Mouse (Mus musculus) heart, embryonic 15.5 days (tissue): ENCODE measurements around the gene Rnf187. TPM values are rescaled to one million over a fixed set of nuclear protein-coding genes. Genes with fewer than 3 reads are reported as not detected.
"Not testable (repeated sequence)": the region's sequence is repeated elsewhere in the genome, so short reads cannot be mapped to it uniquely, and the experiment has no call there.

Experiments used
- ATAC-seq: fragments of 200-750 bp; cut with Nextera tagmentation; replicated peaks from 2 replicates; pipeline ENCODE4 v1.8.0; 2017; ENCODE audit warnings: low read depth, moderate TSS enrichment; ENCODE audit not compliant: insufficient number of reproducible peaks, insufficient read depth, low FRiP score
- H3K27ac ChIP-seq: fragments of 300-500 bp; sonication (generic); 2 replicates; pipeline ENCODE4 v1.5.1; 2015; ENCODE audit warnings: mild to moderate bottlenecking, inconsistent platforms
- H3K27me3 ChIP-seq: fragments of 300-500 bp; sonication (generic); 2 replicates; pipeline ENCODE4 v1.6.1; 2015; ENCODE audit warnings: inconsistent platforms
- H3K36me3 ChIP-seq: fragments of 300-500 bp; sonication (generic); 2 replicates; pipeline ENCODE4 v1.6.1; 2015; ENCODE audit warnings: mild to moderate bottlenecking, inconsistent platforms
- H3K4me1 ChIP-seq: fragments of 300-500 bp; sonication (generic); replicated peaks from 2 replicates; pipeline ENCODE4 v1.6.1; 2015; ENCODE audit warnings: inconsistent platforms
- H3K4me2 ChIP-seq: fragments of 300-500 bp; sonication (generic); 2 replicates; pipeline ENCODE4 v1.6.1; 2015; ENCODE audit warnings: inconsistent platforms, mild to moderate bottlenecking, moderate library complexity
- H3K4me3 ChIP-seq: fragments of 300-500 bp; sonication (generic); 2 replicates; pipeline ENCODE4 v1.5.1; 2015; ENCODE audit warnings: mild to moderate bottlenecking, inconsistent platforms
- H3K9ac ChIP-seq: fragments of 300-500 bp; sonication (generic); 2 replicates; pipeline ENCODE4 v1.6.1; 2015; ENCODE audit warnings: mild to moderate bottlenecking, inconsistent platforms
- H3K9me3 ChIP-seq: fragments of 300-500 bp; sonication (generic); replicated peaks from 2 replicates; pipeline ENCODE4 v1.6.1; 2016; ENCODE audit warnings: inconsistent platforms
- WGBS: fragments of 180-500 bp; shearing (Covaris S2); methylation state at CpG from one replicate; pipeline ENCODE4 v1.1.7; 2015; ENCODE audit warnings: mixed read lengths; 5-methylcytosine and 5-hydroxymethylcytosine counted together
- polyA plus RNA-seq: library from polyadenylated mRNA; unstranded; fragments of >200 nt; fragmentation: Nextera tagmentation; extraction: Ambion mirVana; gene quantifications from 2 replicates; pipeline ENCODE4 v1.2.1, GENCODE M21; 2015

Rnf187 gene
- polyA plus RNA-seq, 1 experiment from 2014 or later: 170 TPM

GRCm38 (mm10) chr11:58954170-58954419 lies 15.4 kb upstream of the Rnf187 start:
- peak overlapping the region; percentile 77 for H3K9ac ChIP-seq
- H3K4me2 ChIP-seq: peak overlapping the region; percentile 94
- under 1% methylated on average over 17 of the region's 17 CpGs for WGBS
- peaks cover 16% of the 10 kb centered on the region for H3K27me3 ChIP-seq
- H3K9me3 ChIP-seq, H3K36me3 ChIP-seq: not testable (repeated sequence)
- H3K4me1 ChIP-seq: peaks cover 43% of the 10 kb centered on the region
- 0 out of 2 replicates have a peak, but pooled peaks have one; percentile 10 for ATAC-seq
- H3K27ac ChIP-seq: peak overlapping the region; percentile 100
- peak overlapping the region; percentile 86 for H3K4me3 ChIP-seq

DNA sequence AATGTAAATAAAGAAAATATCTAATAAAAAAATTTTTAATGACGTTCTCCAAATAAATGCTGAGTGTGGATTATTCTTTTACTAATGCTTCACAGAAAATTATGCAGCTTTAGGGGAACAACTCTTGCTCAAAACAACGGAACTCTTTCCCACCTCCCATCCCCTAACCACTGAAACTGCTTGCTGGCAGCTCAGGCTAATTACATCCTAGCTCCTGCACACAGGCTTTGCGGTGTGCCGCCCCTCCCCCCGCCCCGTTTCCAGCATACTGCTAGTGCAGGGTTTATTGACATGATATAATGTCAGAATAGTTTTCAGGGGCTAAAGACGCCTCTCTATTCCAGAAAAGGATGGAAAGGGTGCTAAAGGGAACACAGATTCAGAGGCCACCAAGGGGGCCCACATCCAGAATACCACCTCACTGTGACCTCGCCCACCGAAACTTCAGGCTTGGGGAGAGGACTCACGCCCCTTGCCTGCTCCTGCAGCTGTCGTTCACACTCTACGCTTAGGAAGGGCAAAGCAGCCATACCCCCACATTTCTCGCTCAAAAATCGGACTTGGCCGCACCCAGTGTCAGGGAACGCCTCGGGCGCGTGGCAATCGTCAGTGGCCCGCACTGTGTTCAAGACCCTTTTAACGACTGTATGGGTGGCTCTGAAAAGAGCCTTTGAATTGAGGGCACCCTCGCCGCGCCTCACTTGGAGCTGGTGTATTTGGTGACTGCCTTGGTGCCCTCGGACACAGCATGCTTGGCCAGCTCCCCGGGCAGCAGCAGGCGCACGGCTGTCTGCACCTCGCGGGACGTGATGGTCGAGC lies 14.8 kb upstream of the Rnf187 start:
- ATAC-seq: peak; percentile 8
- Histone ChIP-seq H3K4me2 (peak overlapping the region; percentile 94), H3K4me3 (peak overlapping the region; percentile 86), H3K27ac (peak overlapping the region; percentile 100), H3K9ac (peak overlapping the region; percentile 77), H3K4me1 (peaks cover 42% of the 10 kb centered on the region), H3K36me3 (0 out of 2 replicates have a peak, but pooled peaks cover 4% of the 10 kb centered on the region), H3K9me3 (no peaks in the 10 kb centered on the region), H3K27me3 (peaks cover 16% of the 10 kb centered on the region)
- under 1% methylated on average over 33 of the region's 33 CpGs for WGBS

GRCm38 (mm10) chr11:58951210-58951609 lies 12.5 kb upstream of the Rnf187 start:
- WGBS: 80% methylated on average over 5 of the region's 5 CpGs
- ATAC-seq: no peak
- Histone ChIP-seq H3K9ac (no peak overlapping the region), H3K4me2 (no peak overlapping the region), H3K4me3 (no peak overlapping the region), H3K27ac (no peak overlapping the region), H3K36me3 (no peaks in the 10 kb centered on the region), H3K4me1 (peaks cover 33% of the 10 kb centered on the region), H3K27me3 (peaks cover 23% of the 10 kb centered on the region), H3K9me3 (no peaks in the 10 kb centered on the region)

- no peak; the same call in 1 of the 2 replicates for ATAC-seq
- H3K36me3 ChIP-seq: no peaks in the 10 kb centered on the region
- H3K27me3 ChIP-seq: peaks cover 23% of the 10 kb centered on the region
- peak overlapping the region; percentile 77 for H3K4me2 ChIP-seq
- H3K27ac ChIP-seq: peak overlapping the region; percentile 78; the same call in 1 of the 2 replicates
- WGBS: 18% methylated on average over 20 of the region's 20 CpGs
- H3K4me1 ChIP-seq: peaks cover 28% of the 10 kb centered on the region
- H3K9me3 ChIP-seq: no peaks in the 10 kb centered on the region
- peak overlapping the region; percentile 49 for H3K4me3 ChIP-seq
- peak overlapping the region; percentile 47 for H3K9ac ChIP-seq
Measured at GRCm38 (mm10) chr11:58949480-58950431, 11.0 kb upstream of the Rnf187 start.

- under 1% methylated on average over 48 of the region's 48 CpGs for WGBS
Measured at GRCm38 (mm10) chr11:58948542-58949479, 10.1 kb upstream of the Rnf187 start, which contains the start of gene Hist3h2ba. Hist3h2ba (plus strand) TSS chr11:58948920.

GRCm38 (mm10) chr11:58947798-58948528 lies 9.2 kb upstream of the Rnf187 start:
- no peak for ATAC-seq
- H3K27me3 ChIP-seq: peaks cover 32% of the 10 kb centered on the region

More at GRCm38 (mm10) chr11:58948542-58949479, 10.1 kb upstream of the Rnf187 start, which contains the start of gene Hist3h2ba:
- Histone ChIP-seq H3K9me3 (no peaks in the 10 kb centered on the region), H3K36me3 (no peaks in the 10 kb centered on the region), H3K4me3 (peak within 1 kb of the TSS; percentile 49), H3K4me1 (peaks cover 27% of the 10 kb centered on the region), H3K4me2 (peak within 1 kb of the TSS; percentile 77), H3K9ac (peak within 1 kb of the TSS; percentile 47), H3K27ac (peak within 1 kb of the TSS; percentile 78), H3K27me3 (peaks cover 28% of the 10 kb centered on the region)
- peak; percentile 81 for ATAC-seq

DNA sequence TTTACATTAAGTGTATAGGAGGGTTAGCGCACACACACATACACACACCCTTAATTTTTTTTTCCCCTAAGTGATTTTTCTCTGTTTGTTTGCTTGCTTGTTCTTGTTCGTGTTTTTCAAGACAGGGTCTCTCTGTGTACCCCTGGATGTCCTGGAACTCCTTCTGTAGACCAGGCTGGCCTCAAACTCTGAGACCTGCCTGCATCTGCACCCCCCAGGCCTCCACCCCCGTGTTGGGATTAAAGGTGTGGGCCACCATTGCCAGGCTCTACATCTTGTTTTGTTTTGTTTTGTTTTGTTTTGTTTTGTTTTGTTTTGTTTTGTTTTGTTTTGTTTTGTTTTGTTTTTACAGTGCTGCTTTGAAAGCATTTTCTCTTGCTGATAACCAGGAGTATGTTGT lies 8.6 kb upstream of the Rnf187 start:
- Histone ChIP-seq H3K4me1 (peaks cover 18% of the 10 kb centered on the region), H3K36me3 (no peaks in the 10 kb centered on the region), H3K27me3 (peaks cover 36% of the 10 kb centered on the region), H3K27ac (no peak overlapping the region), H3K9me3 (no peaks in the 10 kb centered on the region), H3K4me2 (no peak overlapping the region), H3K4me3 (no peak overlapping the region), H3K9ac (no peak overlapping the region)
- 74% methylated on average over 3 of the region's 3 CpGs for WGBS
- ATAC-seq: no peak

More at GRCm38 (mm10) chr11:58947798-58948528, 9.2 kb upstream of the Rnf187 start:
- Histone ChIP-seq H3K9me3 (no peaks in the 10 kb centered on the region), H3K27ac (peak overlapping the region; percentile 78), H3K4me2 (peak overlapping the region; percentile 77), H3K9ac (peak overlapping the region; percentile 22), H3K36me3 (no peaks in the 10 kb centered on the region), H3K4me1 (peaks cover 19% of the 10 kb centered on the region), H3K4me3 (peak overlapping the region; percentile 49)
- 16% methylated on average over 23 of the region's 23 CpGs for WGBS

- WGBS: 66% methylated on average over 5 of the region's 5 CpGs
- peaks cover 20% of the 10 kb centered on the region for H3K27me3 ChIP-seq
- ATAC-seq: no peak
- H3K36me3 ChIP-seq: no peaks in the 10 kb centered on the region
- H3K27ac ChIP-seq: no peak overlapping the region
- no peak overlapping the region for H3K4me2 ChIP-seq
- no peak overlapping the region for H3K9ac ChIP-seq
- peaks cover 12% of the 10 kb centered on the region for H3K4me1 ChIP-seq
- H3K9me3 ChIP-seq: no peaks in the 10 kb centered on the region
- H3K4me3 ChIP-seq: no peak overlapping the region
Measured at GRCm38 (mm10) chr11:58944136-58944535, 5.4 kb upstream of the Rnf187 start.

DNA sequence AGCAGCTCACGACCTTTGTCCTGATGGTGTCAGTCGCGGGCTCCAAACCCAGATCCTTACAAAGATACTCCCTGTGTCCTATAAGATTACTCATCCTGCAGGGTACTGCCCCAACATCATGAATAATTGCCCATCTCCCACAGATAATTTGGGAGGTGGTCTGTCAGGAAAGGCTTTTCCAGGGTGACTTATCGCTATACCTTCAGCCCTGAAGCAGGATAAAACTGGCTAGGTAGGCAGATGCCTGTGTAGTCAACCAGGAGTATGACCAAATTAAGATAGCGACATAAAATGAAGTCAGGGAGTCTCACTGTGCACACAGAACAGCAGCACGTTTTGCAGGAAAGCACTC lies 348 bp upstream of the Rnf187 start:
- Histone ChIP-seq H3K27ac (peak overlapping the region; percentile 98), H3K4me3 (peak overlapping the region; percentile 90), H3K9me3 (no peaks in the 10 kb centered on the region), H3K9ac (peak overlapping the region; percentile 8; the same call in 1 of the 2 replicates), H3K4me2 (peak overlapping the region; percentile 95), H3K4me1 (peaks cover 25% of the 10 kb centered on the region), H3K36me3 (peaks cover 21% of the 10 kb centered on the region), H3K27me3 (peaks cover 11% of the 10 kb centered on the region)
- ATAC-seq: no peak
- 18% methylated on average over 6 of the region's 6 CpGs for WGBS

DNA sequence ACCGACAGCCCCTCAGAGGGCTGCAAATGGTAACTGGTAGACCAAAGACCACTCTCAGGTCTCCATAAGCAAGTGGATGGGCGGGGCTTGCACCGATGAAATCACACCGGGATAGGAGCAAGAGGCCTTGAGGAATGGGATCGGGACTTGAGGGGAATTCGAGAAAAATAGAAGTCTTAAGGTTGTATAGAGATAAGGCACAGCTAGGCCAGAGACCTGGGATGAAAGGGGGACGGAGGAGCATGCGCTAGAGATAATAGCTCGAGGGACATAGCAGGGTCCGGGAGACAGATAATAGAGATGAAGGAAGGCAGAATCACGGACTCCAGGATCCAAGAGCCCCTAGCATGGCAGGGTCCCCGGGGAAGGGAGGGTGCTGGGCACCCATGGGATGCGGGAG lies 807 bp downstream of the Rnf187 start:
- Histone ChIP-seq H3K9ac (peak overlapping the region; percentile 98), H3K4me1 (peaks cover 25% of the 10 kb centered on the region), H3K27me3 (peaks cover 4% of the 10 kb centered on the region; the same call in 1 of the 2 replicates), H3K4me3 (peak overlapping the region; percentile 90), H3K9me3 (no peaks in the 10 kb centered on the region), H3K27ac (peak overlapping the region; percentile 98), H3K4me2 (peak overlapping the region; percentile 95), H3K36me3 (peaks cover 33% of the 10 kb centered on the region)
- WGBS: under 1% methylated on average over 13 of the region's 13 CpGs
- ATAC-seq: no peak
